Mouse (Mus musculus) heart, embryonic 10.5 days (tissue): ENCODE results near the gene Cpm. TPM values are rescaled to one million over a fixed set of nuclear protein-coding genes. Genes with fewer than 3 reads are reported as not detected.
A peak's percentile ranks its signal among the peaks of the same experiment; 100 is the strongest.

Experiments used
- DNase-seq: peaks from one replicate; pipeline ENCODE4 v3.0.0-alpha.2; 2017; ENCODE audit warnings: low spot score
- H3K27ac ChIP-seq: fragments of 300-500 bp; sonication (generic); 2 replicates; pipeline ENCODE4 v1.5.1; 2016; ENCODE audit warnings: mild to moderate bottlenecking
- H3K27me3 ChIP-seq: fragments of 300-500 bp; sonication (generic); 2 replicates; pipeline ENCODE4 v1.6.1; 2016; ENCODE audit warnings: mild to moderate bottlenecking; ENCODE audit not compliant: poor library complexity, insufficient read depth, severe bottlenecking
- H3K36me3 ChIP-seq: fragments of 300-500 bp; sonication (generic); 2 replicates; pipeline ENCODE4 v1.6.1; 2016; ENCODE audit warnings: mild to moderate bottlenecking, moderate library complexity
- H3K4me1 ChIP-seq: fragments of 300-500 bp; sonication (generic); 2 replicates; pipeline ENCODE4 v1.6.1; 2016; ENCODE audit warnings: mild to moderate bottlenecking
- H3K4me3 ChIP-seq: fragments of 300-500 bp; sonication (generic); 2 replicates; pipeline ENCODE4 v1.5.1; 2016; ENCODE audit warnings: mild to moderate bottlenecking, moderate library complexity
- H3K9me3 ChIP-seq: fragments of 300-500 bp; sonication (generic); 2 replicates; pipeline ENCODE4 v1.6.1; 2016; ENCODE audit warnings: mild to moderate bottlenecking, moderate library complexity
- WGBS: fragments of 180-500 bp; shearing (Covaris S2); methylation state at CpG from one replicate; pipeline ENCODE4 v1.1.7; 2016; 5-methylcytosine and 5-hydroxymethylcytosine counted together
- polyA plus RNA-seq: library from polyadenylated mRNA; unstranded; fragments of >200 nt; fragmentation: Nextera tagmentation; extraction: Ambion mirVana; gene quantifications from 2 replicates; pipeline ENCODE4 v1.2.1, GENCODE M21; 2016

Cpm gene
- 5.1 and 28.3 TPM in 2 replicates for polyA plus RNA-seq

- Histone ChIP-seq H3K4me1 (peaks cover 14% of the 10 kb centered on the region; the same call in 1 of the 2 replicates), H3K9me3 (no peaks in the 10 kb centered on the region), H3K27ac (peak within 1 kb of the TSS; percentile 60), H3K4me3 (peak within 1 kb of the TSS; percentile 74), H3K36me3 (no peaks in the 10 kb centered on the region), H3K27me3 (peaks cover 59% of the 10 kb centered on the region)
- DNase-seq = peak; percentile 84
- under 1% methylated on average over 73 of the region's 73 CpGs for WGBS
Measured at GRCm38 (mm10) chr10:117629169-117629971, at the start of gene Cpm. Gene Cpm, plus strand, starts transcription at chr10:117629500.

GRCm38 (mm10) chr10:117579771-117580284 is 49.5 kb upstream of the Cpm start:
- H3K4me1 ChIP-seq = no peaks in the 10 kb centered on the region
- H3K36me3 ChIP-seq = no peaks in the 10 kb centered on the region
- no peak overlapping the region for H3K27ac ChIP-seq
- peaks cover 5% of the 10 kb centered on the region; the same call in 1 of the 2 replicates for H3K27me3 ChIP-seq
- H3K9me3 ChIP-seq = no peaks in the 10 kb centered on the region
- 38% methylated on average over 9 of the region's 9 CpGs for WGBS
- no peak for DNase-seq
- no peak overlapping the region for H3K4me3 ChIP-seq

- 83% methylated on average over 5 of the region's 5 CpGs for WGBS
- H3K9me3 ChIP-seq = no peaks in the 10 kb centered on the region
Measured at GRCm38 (mm10) chr10:117580405-117580804, 48.9 kb upstream of the Cpm start.

GRCm38 (mm10) chr10:117581007-117581752 is 48.1 kb upstream of the Cpm start:
- Histone ChIP-seq H3K9me3 (no peaks in the 10 kb centered on the region), H3K27ac (no peak overlapping the region), H3K27me3 (peaks cover 5% of the 10 kb centered on the region; the same call in 1 of the 2 replicates), H3K4me3 (no peak overlapping the region), H3K4me1 (no peaks in the 10 kb centered on the region), H3K36me3 (no peaks in the 10 kb centered on the region)
- no peak for DNase-seq
- WGBS = 87% methylated on average over 11 of the region's 11 CpGs

More at GRCm38 (mm10) chr10:117580405-117580804, 48.9 kb upstream of the Cpm start:
- no peaks in the 10 kb centered on the region for H3K4me1 ChIP-seq
- no peaks in the 10 kb centered on the region for H3K36me3 ChIP-seq
- H3K27me3 ChIP-seq = peaks cover 5% of the 10 kb centered on the region; the same call in 1 of the 2 replicates
- no peak overlapping the region for H3K4me3 ChIP-seq
- no peak overlapping the region for H3K27ac ChIP-seq
- DNase-seq = no peak

GRCm38 (mm10) chr10:117581753-117582062 is 47.6 kb upstream of the Cpm start:
- H3K27ac ChIP-seq = no peak overlapping the region
- no peak overlapping the region for H3K4me3 ChIP-seq
- H3K9me3 ChIP-seq = no peaks in the 10 kb centered on the region
- DNase-seq = no peak
- no peaks in the 10 kb centered on the region for H3K4me1 ChIP-seq
- H3K36me3 ChIP-seq = no peaks in the 10 kb centered on the region
- 90% methylated on average over 3 of the region's 3 CpGs for WGBS
- peaks cover 5% of the 10 kb centered on the region; the same call in 1 of the 2 replicates for H3K27me3 ChIP-seq

GRCm38 (mm10) chr10:117583155-117584061 is 45.9 kb upstream of the Cpm start:
- no peaks in the 10 kb centered on the region for H3K9me3 ChIP-seq
- H3K27me3 ChIP-seq = peaks cover 3% of the 10 kb centered on the region; the same call in 1 of the 2 replicates
- no peak overlapping the region for H3K4me3 ChIP-seq
- WGBS = 76% methylated on average over 14 of the region's 14 CpGs
- H3K36me3 ChIP-seq = no peaks in the 10 kb centered on the region
- no peak overlapping the region for H3K27ac ChIP-seq
- no peak for DNase-seq
- H3K4me1 ChIP-seq = no peaks in the 10 kb centered on the region

- H3K4me1 ChIP-seq = no peaks in the 10 kb centered on the region
- DNase-seq = no peak
- H3K27me3 ChIP-seq = no peaks in the 10 kb centered on the region
- 78% methylated on average over 3 of the region's 3 CpGs for WGBS
- H3K9me3 ChIP-seq = no peaks in the 10 kb centered on the region
- H3K27ac ChIP-seq = no peak overlapping the region
- no peaks in the 10 kb centered on the region for H3K36me3 ChIP-seq
- H3K4me3 ChIP-seq = no peak overlapping the region
Measured at GRCm38 (mm10) chr10:117584102-117584501, 45.2 kb upstream of the Cpm start.

GRCm38 (mm10) chr10:117584566-117585515 is 44.5 kb upstream of the Cpm start:
- DNase-seq = no peak
- Histone ChIP-seq H3K9me3 (no peaks in the 10 kb centered on the region), H3K27ac (no peak overlapping the region), H3K27me3 (no peaks in the 10 kb centered on the region), H3K36me3 (no peaks in the 10 kb centered on the region), H3K4me1 (no peaks in the 10 kb centered on the region), H3K4me3 (no peak overlapping the region)
- WGBS = 85% methylated on average over 6 of the region's 6 CpGs

- Histone ChIP-seq H3K4me3 (no peak overlapping the region), H3K27me3 (no peaks in the 10 kb centered on the region), H3K9me3 (no peaks in the 10 kb centered on the region), H3K4me1 (no peaks in the 10 kb centered on the region), H3K36me3 (no peaks in the 10 kb centered on the region), H3K27ac (no peak overlapping the region)
- DNase-seq = no peak
- WGBS = 63% methylated on average over 2 of the region's 2 CpGs
Measured at GRCm38 (mm10) chr10:117585600-117586299, 43.5 kb upstream of the Cpm start.

- WGBS = 80% methylated on average over 11 of the region's 11 CpGs
- H3K27me3 ChIP-seq = no peaks in the 10 kb centered on the region
- H3K4me3 ChIP-seq = no peak overlapping the region
- no peak for DNase-seq
- no peaks in the 10 kb centered on the region for H3K36me3 ChIP-seq
- H3K4me1 ChIP-seq = no peaks in the 10 kb centered on the region
- H3K27ac ChIP-seq = no peak overlapping the region
- no peaks in the 10 kb centered on the region for H3K9me3 ChIP-seq
Measured at GRCm38 (mm10) chr10:117586859-117587258, 42.4 kb upstream of the Cpm start.

- H3K27ac ChIP-seq = no peak overlapping the region
- no peaks in the 10 kb centered on the region for H3K36me3 ChIP-seq
- WGBS = 87% methylated on average over 10 of the region's 10 CpGs
- DNase-seq = no peak
- no peaks in the 10 kb centered on the region for H3K27me3 ChIP-seq
- no peak overlapping the region for H3K4me3 ChIP-seq
- H3K4me1 ChIP-seq = no peaks in the 10 kb centered on the region
- no peaks in the 10 kb centered on the region for H3K9me3 ChIP-seq
Measured at GRCm38 (mm10) chr10:117587335-117587734, 42.0 kb upstream of the Cpm start.
